Mouse (Mus musculus) lung, postnatal 0 days (tissue): Measurements from ENCODE around the gene Clca2. TPM values are rescaled to one million over a fixed set of nuclear protein-coding genes. Genes with fewer than 3 reads are reported as not detected.

Source experiments
- ATAC-seq: fragments of 200-750 bp; cut with Nextera tagmentation; 2 replicates; pipeline ENCODE4 v1.8.0; 2017; ENCODE audit warnings: moderate library complexity
- DNase-seq: peaks from one replicate; pipeline ENCODE4 v3.0.0-alpha.2; 2016; ENCODE audit warnings: low spot score
- H3K27ac ChIP-seq: fragments of 300-500 bp; sonication (generic); 2 replicates; pipeline ENCODE4 v1.5.1; 2014; ENCODE audit warnings: antibody characterized with exemption, mild to moderate bottlenecking, low read length, mixed read lengths
- H3K27me3 ChIP-seq: fragments of 300-500 bp; sonication (generic); replicated peaks from 2 replicates; pipeline ENCODE4 v1.6.1; 2014; ENCODE audit warnings: low read length, mixed read lengths; ENCODE audit not compliant: insufficient read depth
- H3K36me3 ChIP-seq: fragments of 300-500 bp; sonication (generic); 2 replicates; pipeline ENCODE4 v1.6.1; 2014; ENCODE audit warnings: low read length, mixed read lengths; ENCODE audit not compliant: insufficient read depth
- H3K4me1 ChIP-seq: fragments of 300-500 bp; sonication (generic); 2 replicates; pipeline ENCODE4 v1.6.1; 2014; ENCODE audit warnings: antibody characterized with exemption, low read depth, low read length, mixed read lengths; ENCODE audit not compliant: insufficient read depth
- H3K4me2 ChIP-seq: fragments of 300-500 bp; sonication (generic); replicated peaks from 2 replicates; pipeline ENCODE4 v1.6.1; 2014; ENCODE audit warnings: low read depth, mild to moderate bottlenecking, low read length, moderate library complexity, mixed read lengths
- H3K4me3 ChIP-seq: fragments of 300-500 bp; sonication (generic); 2 replicates; pipeline ENCODE4 v1.5.1; 2014; ENCODE audit warnings: low read depth, low read length
- H3K9ac ChIP-seq: fragments of 300-500 bp; sonication (generic); replicated peaks from 2 replicates; pipeline ENCODE4 v1.6.1; 2014; ENCODE audit warnings: low read depth, mild to moderate bottlenecking
- H3K9me3 ChIP-seq: fragments of 300-500 bp; sonication (generic); 2 replicates; pipeline ENCODE4 v1.6.1; 2016; ENCODE audit warnings: low read length, mixed read lengths
- CTCF ChIP-seq: IDR thresholded peaks from 2 replicates; pipeline ENCODE4 v1.5.1; 2016; ENCODE audit warnings: antibody characterized with exemption, mild to moderate bottlenecking
- EP300 ChIP-seq: IDR thresholded peaks from 2 replicates; pipeline ENCODE4 v1.6.1; 2016; ENCODE audit warnings: antibody characterized with exemption, mild to moderate bottlenecking, control low read depth
- WGBS: fragments of 180-500 bp; shearing (Covaris S2); extraction: QIAGEN DNeasy Blood & Tissue Kit; methylation state at CpG from one replicate; pipeline ENCODE4 v1.1.7; 2014; 5-methylcytosine and 5-hydroxymethylcytosine counted together
- polyA plus RNA-seq: library from polyadenylated mRNA; unstranded; fragments of >200 nt; fragmentation: Nextera tagmentation; extraction: Ambion mirVana; gene quantifications from 2 replicates; pipeline ENCODE4 v1.2.1, GENCODE M21; 2015

The Clca2 gene
- polyA plus RNA-seq, 1 experiment from 2014 or later = 0.16 TPM

- Histone ChIP-seq H3K36me3 (no peaks in the 10 kb centered on the region), H3K9ac (no peak overlapping the region), H3K4me2 (no peak overlapping the region), H3K4me1 (no peaks in the 10 kb centered on the region), H3K4me3 (no peak overlapping the region), H3K27me3 (no peaks in the 10 kb centered on the region), H3K27ac (no peak overlapping the region), H3K9me3 (no peaks in the 10 kb centered on the region)
- WGBS = 28% methylated on average over 3 of the region's 3 CpGs
- DNase-seq (peak; percentile 68), ATAC-seq (no peak)
- TF ChIP-seq CTCF (peak; percentile 91), EP300 (no peak)
Observed at GRCm38 (mm10) chr3:145026750-145027149, 72.5 kb downstream of the Clca2 start.

Other genes starting within 250 kb of the Clca2 start
- not detected in 2 replicates for gene Clca4b, start 166.9 kb downstream of the Clca2 start, polyA plus RNA-seq
- gene Clca4a, start 124.4 kb downstream of the Clca2 start, polyA plus RNA-seq = not detected in 2 replicates
- not detected in 2 replicates for gene Clca1, start 66.7 kb downstream of the Clca2 start, polyA plus RNA-seq
- 8.6 and 10.1 TPM in 2 replicates for gene Odf2l, start 19.1 kb upstream of the Clca2 start, polyA plus RNA-seq
- gene Col24a1, start 193.0 kb upstream of the Clca2 start, polyA plus RNA-seq = 0.54 and 1.0 TPM in 2 replicates